Comparison of ENCODE assay signal across 8 mouse cellular contexts in genomic region chr9:25655767-25656513, GRCm38 (mm10).
A peak's percentile ranks its signal among the peaks of the same experiment; 100 is the strongest.
DNase-seq lines count a peak whose midpoint lies in the region; ATAC-seq and TF ChIP-seq lines count a peak whose summit lies in the region.
"Had no signal": no experiment of that assay in that cellular context is flagged by ENCODE, and none has a peak within 500 bp of the region (broad histone marks: within the 10 kb centered on the region; RNA-seq: fewer than 3 reads in every experiment).

No protein-coding gene starts in this region.

- H3K4me1 ChIP-seq in forebrain, embryonic 14.5 days (ENCODE audit: control insufficient read depth, insufficient read depth, low read length) = no peaks in the 10 kb centered on the region
- no peaks in the 10 kb centered on the region for H3K4me1 ChIP-seq in lung, postnatal 0 days (ENCODE audit: insufficient read depth, low read depth, low read length)
- H3K4me1 ChIP-seq: stomach, embryonic 15.5 days had no signal

- H3K9me3 ChIP-seq in forebrain, embryonic 14.5 days (replicated peaks; ENCODE audit: control insufficient read depth, low read length) = no peaks in the 10 kb centered on the region
- H3K9me3 ChIP-seq in lung, postnatal 0 days (ENCODE audit: low read length) = no peaks in the 10 kb centered on the region
- H3K9me3 ChIP-seq: stomach, embryonic 15.5 days had no signal

- ATAC-seq in forebrain, embryonic 14.5 days = peak; percentile 97
- peak; percentile 26 for ATAC-seq in lung, postnatal 0 days

- DNase-seq in thymus, postnatal 0 days (ENCODE audit: low spot score) = peak; percentile 26
- DNase-seq in thymus, adult 18-20 months = no peak
- peak; percentile 19 for DNase-seq in c-Kit-positive CD71-negative TER-119-negative erythroid progenitor cells, embryonic 14.5 days (ENCODE audit: low read depth)
- DNase-seq in forebrain, embryonic 14.5 days (ENCODE audit: low spot score) = peak; percentile 95
- peak; percentile 42 to 43 for DNase-seq in kidney, postnatal 4 days
- peak; percentile 74 for DNase-seq in lung, postnatal 0 days (ENCODE audit: low spot score)
- peak; percentile 68 to 82 for DNase-seq in right cerebral cortex, adult 2 months (ENCODE audit: low spot score in 2 of 2)

- peak overlapping the region; percentile 52; the same call in 1 of the 2 replicates for H3K27ac ChIP-seq in forebrain, embryonic 14.5 days (ENCODE audit: low read depth, low read length)
- H3K27ac ChIP-seq in lung, postnatal 0 days (ENCODE audit: low read length) = no peak overlapping the region
- H3K27ac ChIP-seq: stomach, embryonic 15.5 days had no signal

- peak; percentile 78 for TF ChIP-seq CTCF in lung, postnatal 0 days (IDR thresholded peaks at IDR 0.05)

- no peak overlapping the region for H3K4me3 ChIP-seq in forebrain, embryonic 14.5 days (ENCODE audit: low read depth, low read length)
- H3K4me3 ChIP-seq in lung, postnatal 0 days (ENCODE audit: low read depth, low read length) = no peak overlapping the region
- H3K4me3 ChIP-seq: stomach, embryonic 15.5 days had no signal

- no peak overlapping the region for H3K4me2 ChIP-seq in forebrain, embryonic 14.5 days (ENCODE audit: low read length)
- H3K4me2 ChIP-seq in lung, postnatal 0 days (replicated peaks; ENCODE audit: low read depth, low read length) = no peak overlapping the region
- H3K4me2 ChIP-seq: stomach, embryonic 15.5 days had no signal

- 0% methylated on average over 3 of the region's 3 CpGs for WGBS in forebrain, embryonic 14.5 days
- WGBS in lung, postnatal 0 days = 4% methylated on average over 3 of the region's 3 CpGs

- H3K9ac ChIP-seq in forebrain, embryonic 14.5 days (ENCODE audit: low read length) = no peak overlapping the region
- no peak overlapping the region for H3K9ac ChIP-seq in lung, postnatal 0 days (replicated peaks; ENCODE audit: low read depth)
- H3K9ac ChIP-seq: stomach, embryonic 15.5 days had no signal

- TF ChIP-seq EP300 in lung, postnatal 0 days (IDR thresholded peaks at IDR 0.05) = no peak

- no peaks in the 10 kb centered on the region for H3K36me3 ChIP-seq in forebrain, embryonic 14.5 days (ENCODE audit: control insufficient read depth, insufficient read depth, low read length)
- H3K36me3 ChIP-seq in lung, postnatal 0 days (ENCODE audit: insufficient read depth, low read length) = no peaks in the 10 kb centered on the region
- H3K36me3 ChIP-seq: stomach, embryonic 15.5 days had no signal

- H3K27me3 ChIP-seq in forebrain, embryonic 14.5 days (replicated peaks; ENCODE audit: control insufficient read depth, insufficient read depth, low read length) = no peaks in the 10 kb centered on the region
- H3K27me3 ChIP-seq in lung, postnatal 0 days (replicated peaks; ENCODE audit: insufficient read depth, low read length) = no peaks in the 10 kb centered on the region
- H3K27me3 ChIP-seq: stomach, embryonic 15.5 days had no signal

Comparison
In these comparisons a context has a peak if more than half of its experiments do, and no peak if none do; other contexts are left out.
1. DNase-seq: peak in thymus, postnatal 0 days (single experiment), c-Kit-positive CD71-negative TER-119-negative erythroid progenitor cells, embryonic 14.5 days (single experiment), forebrain, embryonic 14.5 days (single experiment), kidney, postnatal 4 days (2 of 2), lung, postnatal 0 days (single experiment) and right cerebral cortex, adult 2 months (2 of 2); none in thymus, adult 18-20 months (0 of 2).